Mouse (Mus musculus) heart, embryonic 14.5 days (tissue): ENCODE measurements at regions not wholly inside any gene's neighbourhood (a gene's known extent, or its start where the extent isn't known, plus 50 kb on each side); places are given as distances from the start of the nearest gene placed in this dataset.
"Not testable (repeated sequence)": the region's sequence is repeated elsewhere in the genome, so short reads cannot be mapped to it uniquely, and the experiment has no call there.

Experiments
- ATAC-seq: fragments of 200-750 bp; cut with Nextera tagmentation; 2 replicates; pipeline ENCODE4 v1.8.0; 2017; ENCODE audit warnings: low read depth, moderate TSS enrichment; ENCODE audit not compliant: insufficient number of reproducible peaks, insufficient read depth, low FRiP score
- H3K27ac ChIP-seq, 2 experiments: fragments of 200-500 bp in 1 of 2; fragments of 300-500 bp in 1 of 2; sonication (generic) in 1 of 2; replicated peaks in 1 of 2; 2 replicates each; pipeline ENCODE4 v1.5.1; 2012 to 2014; ENCODE audit warnings: low read depth in 2 of 2, low read length in 2 of 2, control low read depth in 1 of 2, mild to moderate bottlenecking in 1 of 2, mixed read lengths in 1 of 2; ENCODE audit not compliant: control insufficient read depth in 1 of 2, insufficient read depth in 1 of 2
- H3K27me3 ChIP-seq: fragments of 300-500 bp; sonication (generic); 2 replicates; pipeline ENCODE4 v1.6.1; 2014; ENCODE audit warnings: mild to moderate bottlenecking, low read length, control low read depth; ENCODE audit not compliant: control insufficient read depth, insufficient read depth
- H3K36me3 ChIP-seq: fragments of 300-500 bp; sonication (generic); 2 replicates; pipeline ENCODE4 v1.6.1; 2014; ENCODE audit warnings: mild to moderate bottlenecking, control low read depth, low read length, mixed read lengths; ENCODE audit not compliant: control insufficient read depth, insufficient read depth
- H3K4me1 ChIP-seq, 2 experiments: fragments of 200-500 bp in 1 of 2; fragments of 300-500 bp in 1 of 2; sonication (generic) in 1 of 2; 2 replicates each; pipeline ENCODE4 v1.6.1; 2012 to 2014; ENCODE audit warnings: low read length in 2 of 2, control low read depth in 1 of 2, mixed read lengths in 1 of 2; ENCODE audit not compliant: control insufficient read depth in 2 of 2, insufficient read depth in 2 of 2
- H3K4me2 ChIP-seq: fragments of 300-500 bp; sonication (generic); 2 replicates; pipeline ENCODE4 v1.6.1; 2014; ENCODE audit warnings: mild to moderate bottlenecking, low read length
- H3K4me3 ChIP-seq, 2 experiments: fragments of 200-500 bp in 1 of 2; fragments of 300-500 bp in 1 of 2; sonication (generic) in 1 of 2; 2 replicates each; pipeline ENCODE4 v1.5.1; 2012 to 2014; ENCODE audit warnings: low read length in 2 of 2, mild to moderate bottlenecking in 2 of 2, control low read depth in 1 of 2, low read depth in 1 of 2, moderate library complexity in 1 of 2; ENCODE audit not compliant: control insufficient read depth in 1 of 2, insufficient read depth in 1 of 2
- H3K9ac ChIP-seq: fragments of 300-500 bp; sonication (generic); 2 replicates; pipeline ENCODE4 v1.6.1; 2014; ENCODE audit warnings: mild to moderate bottlenecking, low read length
- H3K9me3 ChIP-seq: fragments of 300-500 bp; sonication (generic); 2 replicates; pipeline ENCODE4 v1.6.1; 2016; ENCODE audit warnings: low read length, control low read depth; ENCODE audit not compliant: control insufficient read depth
- WGBS: fragments of 180-500 bp; shearing (Covaris S2); extraction: QIAGEN DNeasy Blood & Tissue Kit; methylation state at CpG from one replicate; pipeline ENCODE4 v1.1.7; 2014; 5-methylcytosine and 5-hydroxymethylcytosine counted together

GRCm38 (mm10) chr14:89642836-89643235, 1171.6 kb upstream of the Pcdh20 start:
- 77% methylated on average over 6 of the region's 6 CpGs for WGBS
- H3K9ac ChIP-seq, result no peak overlapping the region
- H3K36me3 ChIP-seq, result no peaks in the 10 kb centered on the region
- H3K4me2 ChIP-seq, result no peak overlapping the region
- no peak overlapping the region for H3K4me3 ChIP-seq
- no peaks in the 10 kb centered on the region for H3K27me3 ChIP-seq
- H3K9me3 ChIP-seq, result no peaks in the 10 kb centered on the region
- no peaks in the 10 kb centered on the region for H3K4me1 ChIP-seq
- H3K27ac ChIP-seq, result no peak overlapping the region
- ATAC-seq, result no peak

- Histone ChIP-seq H3K4me1 (no peaks in the 10 kb centered on the region), H3K27me3 (no peaks in the 10 kb centered on the region), H3K4me2 (no peak overlapping the region), H3K9me3 (no peaks in the 10 kb centered on the region), H3K9ac (no peak overlapping the region), H3K27ac (no peak overlapping the region), H3K36me3 (no peaks in the 10 kb centered on the region), H3K4me3 (no peak overlapping the region)
- no peak for ATAC-seq
- 71% methylated on average over 6 of the region's 6 CpGs for WGBS
Observed at GRCm38 (mm10) chr14:89639322-89639721, 1168.1 kb upstream of the Pcdh20 start.

GRCm38 (mm10) chr14:89636689-89637088, 1165.5 kb upstream of the Pcdh20 start:
- Histone ChIP-seq H3K4me2 (no peak overlapping the region), H3K4me3 (no peak overlapping the region), H3K27ac (no peak overlapping the region), H3K9ac (no peak overlapping the region), H3K27me3 (no peaks in the 10 kb centered on the region), H3K4me1 (no peaks in the 10 kb centered on the region), H3K9me3 (no peaks in the 10 kb centered on the region), H3K36me3 (no peaks in the 10 kb centered on the region)
- 60% methylated on average over 2 of the region's 2 CpGs for WGBS
- ATAC-seq, result no peak

- Histone ChIP-seq H3K4me3 (no peak overlapping the region), H3K9me3 (no peaks in the 10 kb centered on the region), H3K9ac (no peak overlapping the region), H3K27me3 (no peaks in the 10 kb centered on the region), H3K4me2 (no peak overlapping the region), H3K27ac (no peak overlapping the region), H3K36me3 (no peaks in the 10 kb centered on the region), H3K4me1 (no peaks in the 10 kb centered on the region)
- WGBS, result 40% methylated on average over 1 of the region's 1 CpGs
- ATAC-seq, result no peak
Observed at GRCm38 (mm10) chr14:89634559-89635124, 1163.4 kb upstream of the Pcdh20 start.

GRCm38 (mm10) chr14:89633654-89634053, 1162.5 kb upstream of the Pcdh20 start:
- Histone ChIP-seq H3K9me3 (no peaks in the 10 kb centered on the region), H3K4me1 (no peaks in the 10 kb centered on the region), H3K9ac (no peak overlapping the region), H3K4me3 (no peak overlapping the region), H3K27me3 (no peaks in the 10 kb centered on the region), H3K4me2 (no peak overlapping the region), H3K27ac (no peak overlapping the region), H3K36me3 (no peaks in the 10 kb centered on the region)
- 90% methylated on average over 1 of the region's 1 CpGs for WGBS
- no peak for ATAC-seq

- Histone ChIP-seq H3K27me3 (no peaks in the 10 kb centered on the region), H3K27ac (no peak overlapping the region), H3K4me3 (no peak overlapping the region), H3K9me3 (no peaks in the 10 kb centered on the region), H3K9ac (no peak overlapping the region), H3K4me1 (no peaks in the 10 kb centered on the region), H3K4me2 (no peak overlapping the region), H3K36me3 (no peaks in the 10 kb centered on the region)
- WGBS, result 58% methylated on average over 2 of the region's 2 CpGs
- ATAC-seq, result no peak
Observed at GRCm38 (mm10) chr14:89610670-89611069, 1139.5 kb upstream of the Pcdh20 start.

- not testable (repeated sequence) for H3K36me3 ChIP-seq, H3K9ac ChIP-seq, H3K27me3 ChIP-seq, H3K4me1 ChIP-seq, H3K4me2 ChIP-seq, H3K4me3 ChIP-seq, ATAC-seq, H3K9me3 ChIP-seq
- WGBS, result 35% methylated on average over 10 of the region's 10 CpGs
- peak overlapping the region in 1 of 2 experiments; percentile 41; a peak in 1 of 4 replicates for H3K27ac ChIP-seq
Observed at GRCm38 (mm10) chr14:89609666-89610448, 1138.7 kb upstream of the Pcdh20 start.

GRCm38 (mm10) chr14:89607550-89607949, 1136.4 kb upstream of the Pcdh20 start:
- no peaks in the 10 kb centered on the region for H3K36me3 ChIP-seq
- H3K9me3 ChIP-seq, result no peaks in the 10 kb centered on the region
- no peak for ATAC-seq
- 35% methylated on average over 1 of the region's 1 CpGs for WGBS
- no peaks in the 10 kb centered on the region for H3K27me3 ChIP-seq
- H3K9ac ChIP-seq, result no peak overlapping the region
- H3K27ac ChIP-seq, result no peak overlapping the region
- no peaks in the 10 kb centered on the region for H3K4me1 ChIP-seq
- H3K4me2 ChIP-seq, result no peak overlapping the region
- H3K4me3 ChIP-seq, result no peak overlapping the region
